Mouse (Mus musculus) stomach, postnatal 0 days (tissue): Measurements from ENCODE around the gene Dtx1.

Experiments used
- CTCF ChIP-seq: IDR thresholded peaks from 2 replicates; pipeline ENCODE4 v1.5.1; 2016; ENCODE audit warnings: antibody characterized with exemption, low read depth, mild to moderate bottlenecking, moderate library complexity
- EP300 ChIP-seq: optimal IDR thresholded peaks from 2 replicates; pipeline ENCODE3; 2016; ENCODE audit warnings: antibody characterized with exemption

- TF ChIP-seq CTCF (no peak), EP300 (no peak)
Measured at GRCm38 (mm10) chr5:120687484-120687851, 24.3 kb downstream of the Dtx1 start.
